18 mouse cellular contexts compared by ENCODE assay signal in genomic region chr6:95675059-95675705, GRCm38 (mm10). TPM values are rescaled to one million over a fixed set of nuclear protein-coding genes. Genes with fewer than 3 reads are reported as not detected.
DNase-seq lines count a peak whose midpoint lies in the region; ATAC-seq and TF ChIP-seq lines count a peak whose summit lies in the region.
"Had no signal": no experiment of that assay in that cellular context is flagged by ENCODE, and none has a peak within 500 bp of the region (broad histone marks: within the 10 kb centered on the region; RNA-seq: fewer than 3 reads in every experiment).

No protein-coding gene starts in this region.

- no peak overlapping the region for H3K4me3 ChIP-seq in forebrain, embryonic 14.5 days (ENCODE audit: low read depth, low read length)
- no peak overlapping the region for H3K4me3 ChIP-seq in forebrain, embryonic 13.5 days
- H3K4me3 ChIP-seq in liver, adult 2 months (ENCODE audit: insufficient read depth, low read depth, low read length) = no peak overlapping the region
- H3K4me3 ChIP-seq in liver, embryonic 11.5 days (ENCODE audit: low read depth, low read length) = no peak overlapping the region
- H3K4me3 ChIP-seq in midbrain, embryonic 13.5 days (replicated peaks) = no peak overlapping the region
- H3K4me3 ChIP-seq in stomach, postnatal 0 days (ENCODE audit: low read depth, low read length) = no peak overlapping the region
- no peak overlapping the region for H3K4me3 ChIP-seq in left cerebral cortex, adult 2 months
- H3K4me3 ChIP-seq: limb, embryonic 13.5 days had no signal

- no peak overlapping the region for H3K9ac ChIP-seq in forebrain, embryonic 14.5 days (ENCODE audit: low read length)
- no peak overlapping the region for H3K9ac ChIP-seq in forebrain, embryonic 13.5 days
- no peak overlapping the region for H3K9ac ChIP-seq in liver, adult 2 months (ENCODE audit: low read depth, low read length)
- H3K9ac ChIP-seq in liver, embryonic 11.5 days (ENCODE audit: low read depth, low read length) = no peak overlapping the region
- H3K9ac ChIP-seq in midbrain, embryonic 13.5 days (replicated peaks) = no peak overlapping the region
- no peak overlapping the region for H3K9ac ChIP-seq in stomach, postnatal 0 days (ENCODE audit: low read length)
- H3K9ac ChIP-seq: limb, embryonic 13.5 days had no signal

- ATAC-seq in forebrain, embryonic 14.5 days = no peak
- no peak for ATAC-seq in forebrain, embryonic 13.5 days
- ATAC-seq in liver, embryonic 11.5 days (replicated peaks; ENCODE audit: low FRiP score) = no peak
- ATAC-seq in midbrain, embryonic 13.5 days = 0 out of 2 replicates have a peak, but pooled peaks have one; percentile 14
- no peak; the same call in 1 of the 2 replicates for ATAC-seq in stomach, postnatal 0 days (ENCODE audit: low FRiP score, low TSS enrichment)

- peak; percentile 24 for DNase-seq in forebrain, embryonic 14.5 days (ENCODE audit: low spot score)
- peak; percentile 34 for DNase-seq in liver, adult 2 months (ENCODE audit: extremely low read depth, low read depth, low spot score)
- DNase-seq in liver, embryonic 11.5 days (ENCODE audit: low spot score) = no peak
- DNase-seq in stomach, postnatal 0 days (ENCODE audit: low spot score) = no peak
- DNase-seq in lung, postnatal 36 days = no peak
- no peak for DNase-seq in left cerebral cortex, adult 2 months (ENCODE audit: extremely low spot score in 1 of 2, low spot score in 2 of 2)
- DNase-seq: adrenal gland, postnatal 36 days; cerebellum, adult 11-12 months; embryo, embryonic 11 days; gastrocnemius, postnatal 36 days; heart, postnatal 4 days; kidney, adult 11 months; lung, adult 18-20 months; right cerebral cortex, postnatal 4 days; thymus, postnatal 36 days had no signal

- no peaks in the 10 kb centered on the region for H3K36me3 ChIP-seq in forebrain, embryonic 14.5 days (ENCODE audit: control insufficient read depth, insufficient read depth, low read length)
- no peaks in the 10 kb centered on the region for H3K36me3 ChIP-seq in forebrain, embryonic 13.5 days (ENCODE audit: poor library complexity, severe bottlenecking)
- H3K36me3 ChIP-seq in liver, adult 2 months (ENCODE audit: control insufficient read depth, insufficient read depth, low read length) = peaks cover 3% of the 10 kb centered on the region; the same call in 1 of the 2 replicates
- no peaks in the 10 kb centered on the region; the same call in 1 of the 2 replicates for H3K36me3 ChIP-seq in liver, embryonic 11.5 days (ENCODE audit: control insufficient read depth, insufficient read depth, low read length)
- H3K36me3 ChIP-seq in midbrain, embryonic 13.5 days = no peaks in the 10 kb centered on the region
- H3K36me3 ChIP-seq in stomach, postnatal 0 days (ENCODE audit: control insufficient read depth, insufficient read depth, low read length) = no peaks in the 10 kb centered on the region

- TF ChIP-seq CTCF in liver, adult 2 months (IDR thresholded peaks at IDR 0.05; ENCODE audit: low read depth, low read length) = no peak
- no peak for TF ChIP-seq CTCF in stomach, postnatal 0 days (IDR thresholded peaks at IDR 0.05; ENCODE audit: low read depth)
- TF ChIP-seq CTCF in left cerebral cortex, adult 2 months (IDR thresholded peaks at IDR 0.05) = no peak

- H3K27me3 ChIP-seq in forebrain, embryonic 14.5 days (replicated peaks; ENCODE audit: control insufficient read depth, insufficient read depth, low read length) = no peaks in the 10 kb centered on the region
- no peaks in the 10 kb centered on the region for H3K27me3 ChIP-seq in forebrain, embryonic 13.5 days
- no peaks in the 10 kb centered on the region for H3K27me3 ChIP-seq in liver, adult 2 months (ENCODE audit: control insufficient read depth, insufficient read depth, low read length)
- H3K27me3 ChIP-seq in liver, embryonic 11.5 days (replicated peaks; ENCODE audit: control insufficient read depth, insufficient read depth, low read length) = no peaks in the 10 kb centered on the region
- peaks cover 16% of the 10 kb centered on the region for H3K27me3 ChIP-seq in midbrain, embryonic 13.5 days
- H3K27me3 ChIP-seq in stomach, postnatal 0 days (ENCODE audit: control insufficient read depth, insufficient read depth, low read length) = no peaks in the 10 kb centered on the region
- H3K27me3 ChIP-seq: limb, embryonic 13.5 days had no signal

- H3K79me2 ChIP-seq in liver, adult 2 months (ENCODE audit: control insufficient read depth, insufficient read depth, low read length) = peaks cover 29% of the 10 kb centered on the region; the same call in 1 of the 2 replicates

- 14% methylated on average over 6 of the region's 6 CpGs for WGBS in forebrain, embryonic 14.5 days
- 15% methylated on average over 6 of the region's 6 CpGs for WGBS in forebrain, embryonic 13.5 days
- 11% methylated on average over 6 of the region's 6 CpGs for WGBS in liver, adult 2 months
- WGBS in liver, embryonic 11.5 days = 52% methylated on average over 6 of the region's 6 CpGs
- WGBS in midbrain, embryonic 13.5 days = 16% methylated on average over 6 of the region's 6 CpGs
- 16% methylated on average over 6 of the region's 6 CpGs for WGBS in stomach, postnatal 0 days

- no peak for TF ChIP-seq POLR2A in liver, adult 2 months (IDR thresholded peaks at IDR 0.05; ENCODE audit: extremely low read depth, insufficient read depth, low read length)

- no peak overlapping the region for H3K4me2 ChIP-seq in forebrain, embryonic 14.5 days (ENCODE audit: low read length)
- no peak overlapping the region for H3K4me2 ChIP-seq in forebrain, embryonic 13.5 days
- H3K4me2 ChIP-seq in liver, embryonic 11.5 days = no peak overlapping the region
- H3K4me2 ChIP-seq in midbrain, embryonic 13.5 days (replicated peaks) = no peak overlapping the region
- H3K4me2 ChIP-seq in stomach, postnatal 0 days (replicated peaks; ENCODE audit: low read depth) = no peak overlapping the region
- H3K4me2 ChIP-seq: limb, embryonic 13.5 days had no signal

- peaks cover 6% of the 10 kb centered on the region; the same call in 1 of the 2 replicates for H3K4me1 ChIP-seq in forebrain, embryonic 14.5 days (ENCODE audit: control insufficient read depth, insufficient read depth, low read length)
- peaks cover 18% of the 10 kb centered on the region for H3K4me1 ChIP-seq in forebrain, embryonic 13.5 days
- peaks cover 10% of the 10 kb centered on the region for H3K4me1 ChIP-seq in liver, adult 2 months (ENCODE audit: control insufficient read depth, insufficient read depth, low read length)
- H3K4me1 ChIP-seq in liver, embryonic 11.5 days (replicated peaks; ENCODE audit: control insufficient read depth, insufficient read depth, low read length) = peaks cover 9% of the 10 kb centered on the region; the same call in 1 of the 2 replicates
- peaks cover 18% of the 10 kb centered on the region for H3K4me1 ChIP-seq in midbrain, embryonic 13.5 days (replicated peaks)
- peaks cover 2% of the 10 kb centered on the region; the same call in 1 of the 2 replicates for H3K4me1 ChIP-seq in stomach, postnatal 0 days (replicated peaks; ENCODE audit: control insufficient read depth, insufficient read depth)

- intact Hi-C loops in left cerebral cortex, adult 2 months (cut with DNase I) = no loop called here

- peak; percentile 14 for TF ChIP-seq EP300 in stomach, postnatal 0 days (optimal IDR thresholded peaks at IDR 0.05)

- H3K27ac ChIP-seq in forebrain, embryonic 14.5 days (ENCODE audit: low read depth, low read length) = no peak overlapping the region
- H3K27ac ChIP-seq in forebrain, embryonic 13.5 days = no peak overlapping the region
- no peak overlapping the region for H3K27ac ChIP-seq in liver, adult 2 months (replicated peaks; ENCODE audit: insufficient read depth, low read depth, low read length)
- no peak overlapping the region for H3K27ac ChIP-seq in liver, embryonic 11.5 days (ENCODE audit: low read depth, low read length)
- no peak overlapping the region for H3K27ac ChIP-seq in midbrain, embryonic 13.5 days
- H3K27ac ChIP-seq in stomach, postnatal 0 days (replicated peaks) = no peak overlapping the region; the same call in 1 of the 2 replicates
- no peak overlapping the region for H3K27ac ChIP-seq in left cerebral cortex, adult 2 months
- H3K27ac ChIP-seq: limb, embryonic 13.5 days had no signal

- no peaks in the 10 kb centered on the region for H3K9me3 ChIP-seq in forebrain, embryonic 14.5 days (replicated peaks; ENCODE audit: control insufficient read depth, low read length)
- no peaks in the 10 kb centered on the region for H3K9me3 ChIP-seq in forebrain, embryonic 13.5 days (replicated peaks)
- H3K9me3 ChIP-seq in liver, embryonic 11.5 days (ENCODE audit: control insufficient read depth, low read length) = no peaks in the 10 kb centered on the region
- H3K9me3 ChIP-seq in midbrain, embryonic 13.5 days = no peaks in the 10 kb centered on the region
- no peaks in the 10 kb centered on the region; the same call in 1 of the 2 replicates for H3K9me3 ChIP-seq in stomach, postnatal 0 days (ENCODE audit: control insufficient read depth, low read length)

RNA-seq across cellular contexts. Expression of gene Suclg2, which starts 43.4 kb away (rescaled TPM):
- 21.4 and 22.3 TPM in 2 replicates for polyA plus RNA-seq in forebrain, embryonic 14.5 days (2014; fragmentation: Nextera tagmentation; extraction: Ambion mirVana)
- polyA plus RNA-seq in forebrain, embryonic 13.5 days (2015; fragmentation: Nextera tagmentation; extraction: Ambion mirVana) = 26.9 and 32.1 TPM in 2 replicates
- total RNA-seq in liver, adult 2 months (2014; rRNA removed) = 137 and 153 TPM in 2 replicates
- polyA plus RNA-seq in liver, adult 2 months (2012; rRNA removed) = 54.0 and 61.2 TPM in 2 replicates
- polyA plus RNA-seq in liver, embryonic 11.5 days (2014; fragmentation: Nextera tagmentation; extraction: Ambion mirVana) = 83.0 and 92.7 TPM in 2 replicates
- polyA plus RNA-seq in midbrain, embryonic 13.5 days (2015; fragmentation: Nextera tagmentation; extraction: Ambion mirVana) = 17.4 and 17.6 TPM in 2 replicates
- polyA plus RNA-seq in stomach, postnatal 0 days (2015; fragmentation: Nextera tagmentation; extraction: Ambion mirVana) = 67.6 and 72.4 TPM in 2 replicates
- 10 to 100 TPM; 14.1 to 17.3 TPM for total RNA-seq in left cerebral cortex, adult 2 months (2021)

Comparison
In these comparisons a context has a peak if more than half of its experiments do, and no peak if none do; other contexts are left out.
1. DNase-seq: peak in forebrain, embryonic 14.5 days (single experiment) and liver, adult 2 months (single experiment); none in liver, embryonic 11.5 days (single experiment), stomach, postnatal 0 days (single experiment), lung, postnatal 36 days (single experiment) and left cerebral cortex, adult 2 months (0 of 2).